Mouse (Mus musculus) neutrophil, adult 83 days (primary cell): ENCODE results near the gene Gpr153. TPM values are rescaled to one million over a fixed set of nuclear protein-coding genes. Genes with fewer than 3 reads are reported as not detected.

Experiments used
- total RNA-seq, 2 experiments: library from RNA; stranded (reverse); gene quantifications; one replicate each; pipeline ENCODE4 v1.2.4; 2023

The Gpr153 gene
- under 1 TPM; 0.35 TPM for total RNA-seq

GRCm38 (mm10) chr4:152273621-152274236, at the start of gene Gpr153:
Gene Gpr153, plus strand, starts transcription at chr4:152274232.

GRCm38 (mm10) chr4:152291562-152291961, 17.5 kb downstream of the Gpr153 start, which contains the start of gene Hes3:
Gene Hes3, minus strand, starts transcription at chr4:152291662.

GRCm38 (mm10) chr4:152296874-152297861, 23.1 kb downstream of the Gpr153 start, which contains the start of gene Icmt:
Gene Icmt, plus strand, starts transcription at chr4:152297227.

GRCm38 (mm10) chr4:152318517-152319234, 44.6 kb downstream of the Gpr153 start, which contains the start of gene Rnf207:
Gene Rnf207, minus strand, starts transcription at chr4:152318993.

GRCm38 (mm10) chr4:152325574-152326411, 51.8 kb downstream of the Gpr153 start, which contains the start of gene Rpl22:
Gene Rpl22, plus strand, starts transcription at chr4:152325742.

Other genes with a start within 250 kb of the Gpr153 start
- gene Zbtb48, start 246.6 kb upstream of the Gpr153 start, total RNA-seq, result 10 to 100 TPM in 1 of 2 experiments, 1 to 10 TPM in 1; 7.7 to 13.9 TPM
- gene Tas1r1, start 235.7 kb upstream of the Gpr153 start, total RNA-seq, result under 1 TPM; 0.15 to 0.60 TPM
- gene Nol9, start 234.9 kb upstream of the Gpr153 start, total RNA-seq, result 10 to 100 TPM; 11.8 to 11.9 TPM
- 1 to 10 TPM; 2.5 to 5.0 TPM for gene Plekhg5, start 201.7 kb upstream of the Gpr153 start, total RNA-seq
- under 1 TPM; 0.22 to 0.38 TPM for gene Tnfrsf25, start 158.3 kb upstream of the Gpr153 start, total RNA-seq
- under 1 TPM; 0.24 to 0.50 TPM for gene Espn, start 121.9 kb upstream of the Gpr153 start, total RNA-seq
- gene Hes2, start 115.4 kb upstream of the Gpr153 start, total RNA-seq, result not detected
- gene Acot7, start 96.1 kb upstream of the Gpr153 start, total RNA-seq, result 10 to 100 TPM; 28.0 to 30.0 TPM
- gene Hes3, start 17.4 kb downstream of the Gpr153 start, total RNA-seq, result not detected
- 10 to 100 TPM; 12.1 to 13.6 TPM for gene Icmt, start 23.0 kb downstream of the Gpr153 start, total RNA-seq
- gene Rnf207, start 44.8 kb downstream of the Gpr153 start, total RNA-seq, result not detected
- gene Rpl22, start 51.5 kb downstream of the Gpr153 start, total RNA-seq, result 100 to 1,000 TPM; 304 to 327 TPM
- under 1 TPM in 1 of 2 experiments, not detected in 1; 0.04 TPM for gene Chd5, start 64.4 kb downstream of the Gpr153 start, total RNA-seq
- 1 to 10 TPM in 1 of 2 experiments, under 1 TPM in 1; 0.71 to 1.3 TPM for gene Nphp4, start 202.5 kb downstream of the Gpr153 start, total RNA-seq
- gene Kcnab2, start 203.6 kb downstream of the Gpr153 start, total RNA-seq, result 100 to 1,000 TPM; 107 to 127 TPM